Mouse (Mus musculus) MEL (cell line): ENCODE measurements around the gene Aff3.

ENCODE experiments used
- CTCF ChIP-seq, 3 experiments: IDR thresholded peaks in 2 of 3; conservative IDR thresholded peaks in 1 of 3; 2 replicates each; pipeline ENCODE4 v1.5.1; 2011 to 2012; ENCODE audit warnings: low read length in 3 of 3, low read depth in 2 of 3, mild to moderate bottlenecking in 2 of 3, improper control_type of control experiment in 1 of 3, inconsistent platforms in 1 of 3, mixed read lengths in 1 of 3, moderate library complexity in 1 of 3; ENCODE audit not compliant: control insufficient read depth in 1 of 3, insufficient read depth in 1 of 3, poor library complexity in 1 of 3, severe bottlenecking in 1 of 3
- EP300 ChIP-seq, 2 experiments: IDR thresholded peaks; 2 replicates each; pipeline ENCODE4 v1.6.1; 2011; ENCODE audit warnings: improper control_type of control experiment in 2 of 2, low read length in 2 of 2, low read depth in 1 of 2, mild to moderate bottlenecking in 1 of 2
- POLR2AphosphoS2 ChIP-seq: IDR thresholded peaks from 2 replicates; pipeline ENCODE4 v1.6.1; 2011; ENCODE audit warnings: low read length, improper control_type of control experiment

- TF ChIP-seq EP300 (IDR thresholded peaks at IDR 0.05; ENCODE audit: low read depth in 1 of 2, low read length in 2 of 2): no peak
- no peak for TF ChIP-seq CTCF (IDR thresholded peaks at IDR 0.05 in 2 of 3, conservative IDR thresholded peaks at IDR 0.05 in 1 of 3; ENCODE audit: control insufficient read depth in 1 of 3, insufficient read depth in 1 of 3, low read depth in 2 of 3, low read length in 3 of 3, poor library complexity in 1 of 3, severe bottlenecking in 1 of 3)
- TF ChIP-seq POLR2AphosphoS2: no peak
These were observed 305.9 kb downstream of the Aff3 start for GRCm38 (mm10) chr1:38358797-38359349.
